Mouse (Mus musculus) kidney, postnatal 0 days (tissue): ENCODE results near the gene Dkk2. TPM values are rescaled to one million over a fixed set of nuclear protein-coding genes. Genes with fewer than 3 reads are reported as not detected.

Source experiments
- ATAC-seq: fragments of 200-750 bp; cut with Nextera tagmentation; replicated peaks from 2 replicates; pipeline ENCODE4 v1.8.0; 2017; ENCODE audit warnings: low read depth, moderate number of reproducible peaks, moderate TSS enrichment, moderate library complexity; ENCODE audit not compliant: low FRiP score
- DNase-seq: peaks from one replicate; pipeline ENCODE4 v3.0.0-alpha.2; 2016; ENCODE audit warnings: low spot score
- H3K27ac ChIP-seq: fragments of 300-500 bp; sonication (generic); 2 replicates; pipeline ENCODE4 v1.5.1; 2014; ENCODE audit warnings: mild to moderate bottlenecking
- H3K27me3 ChIP-seq: fragments of 300-500 bp; sonication (generic); 2 replicates; pipeline ENCODE4 v1.6.1; 2014; ENCODE audit warnings: low read length, mixed read lengths; ENCODE audit not compliant: insufficient read depth
- H3K36me3 ChIP-seq: fragments of 300-500 bp; sonication (generic); 2 replicates; pipeline ENCODE4 v1.6.1; 2014; ENCODE audit warnings: low read length, mixed read lengths; ENCODE audit not compliant: insufficient read depth
- H3K4me1 ChIP-seq: fragments of 300-500 bp; sonication (generic); replicated peaks from 2 replicates; pipeline ENCODE4 v1.6.1; 2014; ENCODE audit warnings: antibody characterized with exemption, low read length, mixed read lengths; ENCODE audit not compliant: insufficient read depth
- H3K4me2 ChIP-seq: fragments of 300-500 bp; sonication (generic); 2 replicates; pipeline ENCODE4 v1.6.1; 2014; ENCODE audit warnings: mild to moderate bottlenecking, low read length, moderate library complexity, mixed read lengths
- H3K4me3 ChIP-seq: fragments of 300-500 bp; sonication (generic); replicated peaks from 2 replicates; pipeline ENCODE4 v1.5.1; 2014; ENCODE audit warnings: low read depth, low read length
- H3K9ac ChIP-seq: fragments of 300-500 bp; sonication (generic); 2 replicates; pipeline ENCODE4 v1.6.1; 2014; ENCODE audit warnings: low read depth, low read length
- H3K9me3 ChIP-seq: fragments of 300-500 bp; sonication (generic); replicated peaks from 2 replicates; pipeline ENCODE4 v1.6.1; 2016; ENCODE audit warnings: low read length, inconsistent platforms, mixed read lengths
- CTCF ChIP-seq: IDR thresholded peaks from 2 replicates; pipeline ENCODE4 v1.5.1; 2016; ENCODE audit warnings: antibody characterized with exemption, low read depth, mild to moderate bottlenecking, moderate library complexity
- WGBS: fragments of 180-500 bp; shearing (Covaris S2); extraction: QIAGEN DNeasy Blood & Tissue Kit; methylation state at CpG from one replicate; pipeline ENCODE4 v1.1.7; 2014; 5-methylcytosine and 5-hydroxymethylcytosine counted together
- polyA plus RNA-seq: library from polyadenylated mRNA; unstranded; fragments of >200 nt; fragmentation: Nextera tagmentation; extraction: Ambion mirVana; gene quantifications from 2 replicates; pipeline ENCODE4 v1.2.1, GENCODE M21; 2015

Dkk2 gene
- polyA plus RNA-seq, 1 experiment from 2014 or later: 7.7 TPM

DNA sequence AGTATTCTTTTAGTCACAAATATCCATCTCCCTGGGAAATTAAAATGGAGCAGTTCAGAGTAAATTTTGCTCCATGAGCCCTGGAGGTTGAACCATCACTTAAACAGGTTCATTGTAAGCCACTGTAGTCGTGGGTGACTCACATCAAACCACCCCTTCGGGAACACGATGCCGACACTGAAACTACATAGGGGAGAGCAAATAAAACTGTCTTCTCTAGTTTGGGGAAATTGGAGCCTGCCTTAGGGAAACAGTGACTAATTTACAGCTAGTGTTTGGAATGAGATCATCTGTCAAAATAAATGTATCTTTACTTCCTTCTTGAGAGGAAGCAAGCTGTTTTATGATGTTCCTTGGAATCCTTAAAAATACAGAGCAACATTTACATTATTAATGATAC, 21.1 kb upstream of the Dkk2 start:
- no peak overlapping the region for H3K4me3 ChIP-seq
- DNase-seq (peak; percentile 78), ATAC-seq (no peak)
- H3K9ac ChIP-seq: no peak overlapping the region
- TF ChIP-seq CTCF: no peak
- H3K36me3 ChIP-seq: no peaks in the 10 kb centered on the region
- H3K9me3 ChIP-seq: no peaks in the 10 kb centered on the region
- no peaks in the 10 kb centered on the region for H3K4me1 ChIP-seq
- H3K27me3 ChIP-seq: no peaks in the 10 kb centered on the region
- no peak overlapping the region for H3K27ac ChIP-seq
- no peak overlapping the region for H3K4me2 ChIP-seq
- 3% methylated on average over 4 of the region's 4 CpGs for WGBS

DNA sequence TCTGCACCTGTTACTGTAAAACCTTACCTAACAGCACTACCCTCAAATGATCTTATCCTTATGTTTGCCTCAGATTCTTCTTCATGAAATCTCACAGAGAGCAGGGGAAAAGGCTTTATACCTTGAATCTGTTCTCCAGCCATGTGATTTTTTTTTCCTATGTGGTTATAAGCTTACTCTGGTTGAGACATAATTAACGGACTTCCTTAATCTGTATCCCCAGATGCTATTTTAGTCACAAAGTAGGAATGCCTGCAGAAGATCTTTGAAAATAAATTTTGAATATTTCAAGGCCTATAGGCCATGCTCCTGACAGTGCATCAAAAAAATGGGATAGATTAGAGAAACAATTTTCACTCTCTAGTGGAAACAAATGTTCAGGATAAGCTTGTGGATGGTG, 20.2 kb upstream of the Dkk2 start:
- Histone ChIP-seq H3K4me3 (no peak overlapping the region), H3K9ac (no peak overlapping the region), H3K4me1 (no peaks in the 10 kb centered on the region), H3K27me3 (no peaks in the 10 kb centered on the region), H3K36me3 (no peaks in the 10 kb centered on the region), H3K27ac (no peak overlapping the region), H3K9me3 (no peaks in the 10 kb centered on the region), H3K4me2 (no peak overlapping the region)
- 71% methylated on average over 1 of the region's 1 CpGs for WGBS
- ATAC-seq (no peak), DNase-seq (no peak)
- TF ChIP-seq CTCF: no peak

DNA sequence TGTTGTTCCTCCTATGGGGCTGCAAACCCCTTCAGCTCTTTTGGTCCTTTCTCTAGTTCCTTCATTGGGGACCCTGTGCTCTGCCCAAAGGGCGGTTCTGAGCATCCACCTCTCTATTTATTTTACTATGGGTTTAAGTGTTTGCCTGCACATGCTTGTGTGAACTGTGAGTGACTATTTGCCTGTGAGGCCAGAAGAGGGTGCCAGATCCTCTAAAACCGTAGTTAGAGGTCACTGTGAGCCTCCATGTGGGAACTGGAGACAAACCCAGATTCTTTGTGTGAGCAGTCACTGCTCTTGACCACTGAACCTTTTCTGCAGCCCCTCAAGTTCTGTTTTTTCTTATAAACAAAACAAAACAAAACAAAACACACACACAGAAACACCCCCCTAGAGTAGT, 14.1 kb upstream of the Dkk2 start:
- DNase-seq (peak; percentile 45), ATAC-seq (no peak)
- no peak overlapping the region for H3K9ac ChIP-seq
- no peak overlapping the region for H3K27ac ChIP-seq
- 45% methylated on average over 2 of the region's 2 CpGs for WGBS
- no peaks in the 10 kb centered on the region for H3K27me3 ChIP-seq
- no peaks in the 10 kb centered on the region for H3K4me1 ChIP-seq
- peak; percentile 59 for TF ChIP-seq CTCF
- no peaks in the 10 kb centered on the region for H3K9me3 ChIP-seq
- no peaks in the 10 kb centered on the region for H3K36me3 ChIP-seq
- H3K4me3 ChIP-seq: no peak overlapping the region
- H3K4me2 ChIP-seq: no peak overlapping the region

DNA sequence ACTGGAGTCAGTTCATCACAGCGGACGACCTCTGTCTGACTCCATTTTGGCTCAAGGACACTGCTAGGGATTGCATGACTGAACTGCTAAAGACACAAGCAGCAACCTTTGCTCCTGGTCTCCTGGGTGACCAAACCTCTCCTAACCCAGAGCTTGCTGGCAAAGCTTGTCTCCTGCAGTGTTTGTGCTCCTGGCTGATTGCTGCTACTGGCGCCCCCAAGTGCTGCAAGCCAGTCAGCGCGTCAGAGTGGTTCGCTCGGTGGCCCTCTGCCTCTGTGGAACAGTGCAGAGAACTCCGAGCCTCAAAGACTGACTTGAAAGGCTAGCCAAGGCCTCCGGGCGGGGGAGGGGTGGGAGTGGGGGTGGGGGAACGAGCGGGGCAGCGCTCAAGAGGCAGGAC, 1.1 kb upstream of the Dkk2 start:
- TF ChIP-seq CTCF: peak; percentile 74
- H3K9ac ChIP-seq: no peak overlapping the region; the same call in 1 of the 2 replicates
- peak; percentile 87 for ATAC-seq

DNA sequence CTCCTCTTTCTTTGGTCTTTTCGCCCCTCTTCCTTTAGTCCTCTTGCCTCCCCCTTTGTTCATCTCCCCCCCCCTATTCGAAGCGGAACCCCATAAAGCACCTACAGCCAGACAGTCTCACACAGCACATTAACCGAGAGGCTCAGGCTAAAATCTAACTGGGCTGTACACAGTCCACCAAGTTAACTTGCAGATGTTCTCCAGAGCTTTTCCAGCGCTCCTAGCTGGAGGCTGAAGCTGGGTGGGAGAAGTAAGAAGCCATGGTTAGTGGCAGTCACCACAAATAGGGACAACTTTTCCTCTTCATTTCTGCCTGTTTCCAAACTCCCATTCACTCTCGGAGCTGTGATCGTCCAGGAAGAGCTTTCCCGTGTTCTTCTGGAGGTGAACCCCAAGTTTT, 412 bp upstream of the Dkk2 start:
- DNase-seq: peak; percentile 49
- WGBS: under 1% methylated on average over 8 of the region's 8 CpGs
- H3K36me3 ChIP-seq: no peaks in the 10 kb centered on the region
- TF ChIP-seq CTCF: no peak
- H3K4me3 ChIP-seq: peak overlapping the region; percentile 48
- no peaks in the 10 kb centered on the region for H3K27me3 ChIP-seq
- H3K9ac ChIP-seq: no peak overlapping the region
- no peak overlapping the region for H3K27ac ChIP-seq
- H3K4me1 ChIP-seq: 0 out of 2 replicates have a peak, but pooled peaks cover 2% of the 10 kb centered on the region
- no peaks in the 10 kb centered on the region for H3K9me3 ChIP-seq
- peak overlapping the region; percentile 79 for H3K4me2 ChIP-seq
- ATAC-seq: no peak

More for the DNA sequence above, 1.1 kb upstream of the Dkk2 start:
- H3K4me1 ChIP-seq: 0 out of 2 replicates have a peak, but pooled peaks cover 2% of the 10 kb centered on the region
- 5% methylated on average over 13 of the region's 13 CpGs for WGBS
- H3K27ac ChIP-seq: no peak overlapping the region
- H3K27me3 ChIP-seq: no peaks in the 10 kb centered on the region
- no peaks in the 10 kb centered on the region for H3K36me3 ChIP-seq
- peak overlapping the region; percentile 79 for H3K4me2 ChIP-seq
- H3K4me3 ChIP-seq: peak overlapping the region; percentile 48
- H3K9me3 ChIP-seq: no peaks in the 10 kb centered on the region
- DNase-seq: peak; percentile 88

DNA sequence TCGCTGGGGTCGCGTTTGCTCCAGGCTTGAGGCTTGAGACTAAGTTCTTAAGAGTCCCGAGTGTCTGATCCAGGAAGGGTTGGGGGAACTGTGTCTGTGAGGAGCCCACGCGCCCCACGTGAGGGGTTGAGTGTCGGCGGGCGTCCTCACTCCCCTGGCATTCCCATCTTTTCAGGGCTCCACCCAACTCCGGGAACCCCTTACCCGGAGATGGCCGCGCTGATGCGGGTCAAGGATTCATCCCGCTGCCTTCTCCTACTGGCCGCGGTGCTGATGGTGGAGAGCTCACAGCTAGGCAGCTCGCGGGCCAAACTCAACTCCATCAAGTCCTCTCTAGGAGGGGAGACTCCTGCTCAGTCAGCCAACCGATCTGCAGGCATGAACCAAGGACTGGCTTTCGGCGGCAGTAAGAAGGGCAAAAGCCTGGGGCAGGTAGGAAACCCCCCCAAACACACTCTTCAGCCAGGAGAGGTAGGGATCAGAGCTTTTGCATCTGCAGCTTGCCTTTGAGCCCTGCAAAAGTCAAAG, 795 bp downstream of the Dkk2 start:
- Histone ChIP-seq H3K4me3 (peak overlapping the region; percentile 48), H3K27ac (no peak overlapping the region), H3K4me2 (peak overlapping the region; percentile 79), H3K36me3 (no peaks in the 10 kb centered on the region), H3K27me3 (no peaks in the 10 kb centered on the region), H3K4me1 (0 out of 2 replicates have a peak, but pooled peaks cover 2% of the 10 kb centered on the region), H3K9me3 (no peaks in the 10 kb centered on the region), H3K9ac (peak overlapping the region; percentile 24; the same call in 1 of the 2 replicates)
- ATAC-seq: no peak
- under 1% methylated on average over 23 of the region's 23 CpGs for WGBS
- no peak for TF ChIP-seq CTCF
- peak; percentile 56 for DNase-seq

DNA sequence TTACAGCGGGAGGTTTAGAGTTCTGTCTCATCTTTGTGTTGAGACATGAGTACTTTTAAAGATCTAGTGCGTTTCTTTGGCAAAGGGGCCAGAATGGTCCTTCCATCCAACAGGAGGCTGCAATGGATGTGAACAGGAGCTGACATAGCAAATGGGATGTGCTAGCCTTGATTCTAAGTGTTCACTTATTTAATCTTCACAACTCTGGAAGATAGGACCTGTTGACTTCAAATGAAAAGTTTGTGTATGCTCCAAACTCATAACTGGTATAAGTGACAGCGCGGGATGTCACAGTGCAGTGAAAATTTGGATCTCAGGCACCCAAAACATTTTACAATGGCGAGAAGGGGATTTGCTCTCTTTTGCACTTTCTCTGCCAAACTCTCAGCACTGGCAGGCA, 1.4 kb downstream of the Dkk2 start:
- DNase-seq (no peak), ATAC-seq (no peak)
- Histone ChIP-seq H3K9ac (no peak overlapping the region), H3K4me2 (peak overlapping the region; percentile 79), H3K27me3 (no peaks in the 10 kb centered on the region), H3K4me1 (0 out of 2 replicates have a peak, but pooled peaks cover 2% of the 10 kb centered on the region), H3K4me3 (peak overlapping the region; percentile 48), H3K9me3 (no peaks in the 10 kb centered on the region), H3K36me3 (no peaks in the 10 kb centered on the region), H3K27ac (no peak overlapping the region)
- 23% methylated on average over 5 of the region's 5 CpGs for WGBS
- TF ChIP-seq CTCF: no peak
